Mouse (Mus musculus) gastrocnemius, postnatal 14 days (tissue): ENCODE results near the gene Dgkd. TPM values are rescaled to one million over a fixed set of nuclear protein-coding genes. Genes with fewer than 3 reads are reported as not detected.

Experiments used
- DNase-seq: peaks from one replicate; pipeline ENCODE4 v3.0.0; 2021; ENCODE audit warnings: mixed read lengths
- intact Hi-C: fragments of 180-260 bp; cut with DNase I; formaldehyde crosslinking; loops from one replicate; pipeline ENCODE4 v1.15.1; 2025; ENCODE audit warnings: low total_unique reads
- total RNA-seq, 2 experiments: library from RNA; stranded (reverse); gene quantifications; 2 replicates each; pipeline ENCODE4 v1.2.3; 2021

Dgkd gene
- total RNA-seq, 2 experiments from 2014 or later: 37.7 to 39.9 TPM

- intact Hi-C loops: no loop called here
- DNase-seq: no peak
Measured at GRCm38 (mm10) chr1:87879034-87879433, 25.9 kb downstream of the Dgkd start.

GRCm38 (mm10) chr1:87879494-87880325 lies 26.6 kb downstream of the Dgkd start:
- intact Hi-C loops: no loop called here
- DNase-seq: peak; percentile 66

- DNase-seq: no peak
- intact Hi-C loops: no loop called here
Measured at GRCm38 (mm10) chr1:87880326-87880627, 27.2 kb downstream of the Dgkd start.

- no peak for DNase-seq
Measured at GRCm38 (mm10) chr1:87880856-87881255, 27.8 kb downstream of the Dgkd start.

GRCm38 (mm10) chr1:87881726-87882125 lies 28.6 kb downstream of the Dgkd start:
- intact Hi-C loops: no loop called here
- no peak for DNase-seq

More at GRCm38 (mm10) chr1:87880856-87881255, 27.8 kb downstream of the Dgkd start:
- intact Hi-C loops: no loop called here

GRCm38 (mm10) chr1:87882554-87882953 lies 29.5 kb downstream of the Dgkd start:
- no peak for DNase-seq
- intact Hi-C loops: no loop called here

GRCm38 (mm10) chr1:87890960-87891359 lies 37.9 kb downstream of the Dgkd start:
- intact Hi-C loops: no loop called here
- no peak for DNase-seq

GRCm38 (mm10) chr1:87891634-87892033 lies 38.5 kb downstream of the Dgkd start:
- intact Hi-C loops: no loop called here
- DNase-seq: no peak

GRCm38 (mm10) chr1:87892499-87892898 lies 39.4 kb downstream of the Dgkd start:
- intact Hi-C loops: no loop called here
- no peak for DNase-seq

GRCm38 (mm10) chr1:87893414-87893813 lies 40.3 kb downstream of the Dgkd start:
- no peak for DNase-seq
- intact Hi-C loops: no loop called here

- DNase-seq: no peak
- intact Hi-C loops: no loop called here
Measured at GRCm38 (mm10) chr1:87896921-87897320, 43.8 kb downstream of the Dgkd start.

- intact Hi-C loops: no loop called here
- DNase-seq: no peak
Measured at GRCm38 (mm10) chr1:87899701-87900100, 46.6 kb downstream of the Dgkd start.

- DNase-seq: peak; percentile 27
- intact Hi-C loops: no loop called here
Measured at GRCm38 (mm10) chr1:87900979-87901378, 47.9 kb downstream of the Dgkd start.

GRCm38 (mm10) chr1:87902186-87902585 lies 49.1 kb downstream of the Dgkd start:
- no peak for DNase-seq
- intact Hi-C loops: no loop called here

- intact Hi-C loops: no loop called here
- DNase-seq: no peak
Measured at GRCm38 (mm10) chr1:87906361-87906956, 53.4 kb downstream of the Dgkd start.

- intact Hi-C loops: no loop called here
- DNase-seq: no peak
Measured at GRCm38 (mm10) chr1:87908006-87908405, 54.9 kb downstream of the Dgkd start.

- intact Hi-C loops: no loop called here
- DNase-seq: no peak
Measured at GRCm38 (mm10) chr1:87908736-87909135, 55.6 kb downstream of the Dgkd start.

- DNase-seq: no peak
- intact Hi-C loops: no loop called here
Measured at GRCm38 (mm10) chr1:87909565-87909964, 56.5 kb downstream of the Dgkd start.

- no peak for DNase-seq
- intact Hi-C loops: no loop called here
Measured at GRCm38 (mm10) chr1:87910428-87910827, 57.3 kb downstream of the Dgkd start.

GRCm38 (mm10) chr1:87913356-87913755 lies 60.3 kb downstream of the Dgkd start:
- intact Hi-C loops: no loop called here
- DNase-seq: no peak

- intact Hi-C loops: no loop called here
- no peak for DNase-seq
Measured at GRCm38 (mm10) chr1:87917361-87917760, 64.3 kb downstream of the Dgkd start.
